Mouse (Mus musculus): ENCODE measurements around the gene Grb14.

The Grb14 gene

GRCm38 (mm10) chr2:65024887-65025286 is at the start of gene Grb14:
Gene Grb14, minus strand, starts transcription at chr2:65024987.
- no peak for DNase-seq

- DNase-seq: no peak
These were observed 47.4 kb upstream of the Grb14 start for GRCm38 (mm10) chr2:65072205-65072604.

GRCm38 (mm10) chr2:65053764-65054163 is 29.0 kb upstream of the Grb14 start:
- DNase-seq: no peak

GRCm38 (mm10) chr2:65052191-65053012 is 27.6 kb upstream of the Grb14 start:
- no peak for DNase-seq

GRCm38 (mm10) chr2:65050776-65051175 is 26.0 kb upstream of the Grb14 start:
- no peak for DNase-seq

GRCm38 (mm10) chr2:65048234-65049017 is 23.6 kb upstream of the Grb14 start:
- peak in 1 of 2 experiments; percentile 17 for DNase-seq

- no peak for DNase-seq
These were observed 13.4 kb upstream of the Grb14 start for GRCm38 (mm10) chr2:65038164-65038563.

GRCm38 (mm10) chr2:65037546-65037945 is 12.8 kb upstream of the Grb14 start:
- no peak for DNase-seq

GRCm38 (mm10) chr2:65022363-65023240 is 2.2 kb downstream of the Grb14 start:
- peak; percentile 87 to 91 for DNase-seq

- no peak for DNase-seq
These were observed 3.0 kb downstream of the Grb14 start for GRCm38 (mm10) chr2:65021691-65022362.

GRCm38 (mm10) chr2:65017375-65017774 is 7.4 kb downstream of the Grb14 start:
- DNase-seq: no peak

- no peak for DNase-seq
These were observed 10.2 kb downstream of the Grb14 start for GRCm38 (mm10) chr2:65014552-65014951.

GRCm38 (mm10) chr2:65010105-65010504 is 14.7 kb downstream of the Grb14 start:
- no peak for DNase-seq

- no peak for DNase-seq
These were observed 17.4 kb downstream of the Grb14 start for GRCm38 (mm10) chr2:65007396-65007795.

GRCm38 (mm10) chr2:65005044-65005443 is 19.7 kb downstream of the Grb14 start:
- DNase-seq: no peak

GRCm38 (mm10) chr2:65003433-65003832 is 21.4 kb downstream of the Grb14 start:
- DNase-seq: peak; percentile 23 to 58

GRCm38 (mm10) chr2:65002631-65003030 is 22.2 kb downstream of the Grb14 start:
- DNase-seq: no peak

GRCm38 (mm10) chr2:64995048-64995447 is 29.7 kb downstream of the Grb14 start:
- no peak for DNase-seq

- no peak for DNase-seq
These were observed 35.2 kb downstream of the Grb14 start for GRCm38 (mm10) chr2:64989426-64990187.

GRCm38 (mm10) chr2:64987782-64988181 is 37.0 kb downstream of the Grb14 start:
- DNase-seq: no peak

- DNase-seq: no peak
These were observed 49.2 kb downstream of the Grb14 start for GRCm38 (mm10) chr2:64975546-64975945.

GRCm38 (mm10) chr2:64974549-64974948 is 50.2 kb downstream of the Grb14 start:
- DNase-seq: no peak
